Mouse (Mus musculus): ENCODE measurements around the gene Piezo1. TPM values are rescaled to one million over a fixed set of nuclear protein-coding genes. Genes with fewer than 3 reads are reported as not detected.
A peak's percentile ranks its signal among the peaks of the same experiment; 100 is the strongest.

Piezo1 gene
- polyA plus RNA-seq, 1 experiment from 2014 or later = 6.4 TPM

DNA sequence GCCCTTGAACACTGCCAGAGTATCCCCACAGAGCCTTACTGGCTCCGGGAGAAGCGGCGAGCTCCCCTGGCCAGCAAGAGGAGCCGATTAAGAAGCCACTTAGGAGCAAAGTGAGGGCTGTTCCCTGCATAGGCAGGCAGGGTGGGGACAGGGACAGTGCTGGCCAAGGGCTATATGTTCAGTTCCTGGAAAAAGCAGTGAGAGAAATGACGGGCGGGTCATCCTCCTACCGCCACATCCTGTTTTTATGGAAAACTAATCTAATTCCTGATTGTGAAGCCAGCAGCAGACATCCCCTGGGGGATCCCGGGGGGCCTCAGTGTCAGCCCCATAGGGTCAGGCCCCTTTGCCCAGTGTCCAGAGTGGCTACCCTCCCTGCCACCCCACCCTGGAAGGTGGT lies 19.8 kb downstream of the Piezo1 start:
- Histone ChIP-seq H3K4me1 (peaks cover 6% of the 10 kb centered on the region; the same call in 1 of the 2 replicates), H3K4me2 (replicated peaks) (no peak overlapping the region), H3K36me3 (no peaks in the 10 kb centered on the region), H3K27me3 (replicated peaks) (no peaks in the 10 kb centered on the region), H3K4me3 (no peak overlapping the region), H3K27ac (no peak overlapping the region), H3K9me3 (no peaks in the 10 kb centered on the region), H3K9ac (no peak overlapping the region)
- no peak for ATAC-seq (ENCODE audit: low FRiP score, low read depth)
- WGBS = 88% methylated on average over 8 of the region's 8 CpGs

DNA sequence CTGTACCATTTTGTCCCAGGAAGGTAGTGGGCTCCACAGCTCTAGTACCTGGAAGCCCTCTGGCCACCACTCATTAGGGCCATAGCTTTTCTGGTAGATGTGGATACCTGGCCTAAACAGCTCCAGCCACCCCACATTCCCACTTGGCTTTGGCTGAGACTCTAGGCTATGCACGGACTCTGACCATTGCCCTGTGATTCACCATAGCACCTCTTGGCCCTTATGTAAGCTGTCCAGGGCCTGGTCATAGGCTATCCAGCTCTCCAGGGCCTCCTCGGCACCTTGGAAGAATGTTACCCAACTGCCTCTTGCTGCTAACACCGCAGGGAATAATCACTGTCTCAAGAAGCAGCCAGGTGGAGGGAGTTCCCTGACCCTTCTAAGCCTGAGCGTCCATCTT lies 22.0 kb downstream of the Piezo1 start:
- H3K36me3 ChIP-seq = no peaks in the 10 kb centered on the region
- WGBS = 91% methylated on average over 4 of the region's 4 CpGs
- ATAC-seq (ENCODE audit: low FRiP score, low read depth) = no peak
- H3K4me1 ChIP-seq = peaks cover 24% of the 10 kb centered on the region
- H3K9ac ChIP-seq = no peak overlapping the region
- H3K27ac ChIP-seq = no peak overlapping the region
- H3K9me3 ChIP-seq = no peaks in the 10 kb centered on the region
- H3K4me2 ChIP-seq (replicated peaks) = no peak overlapping the region
- no peaks in the 10 kb centered on the region for H3K27me3 ChIP-seq (replicated peaks)
- H3K4me3 ChIP-seq = no peak overlapping the region

DNA sequence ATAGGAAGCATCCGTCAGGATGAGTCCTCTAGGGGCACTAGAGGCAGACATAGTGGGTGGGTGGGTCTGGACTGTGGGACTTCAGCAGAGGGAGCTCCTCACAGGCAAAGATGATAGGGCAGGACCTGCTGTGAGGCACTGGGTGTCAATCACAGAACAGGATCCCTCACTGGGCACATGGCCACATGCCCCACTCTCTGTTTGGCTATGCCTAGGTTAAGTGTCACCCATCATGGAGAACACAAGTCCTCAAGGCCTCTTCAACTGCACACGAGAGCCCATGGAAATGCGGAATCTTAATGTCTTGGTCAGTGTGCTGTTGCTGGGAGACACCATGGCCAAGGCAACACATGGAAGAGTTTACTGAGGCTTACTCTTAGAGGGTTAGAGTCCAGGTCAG lies 23.2 kb downstream of the Piezo1 start:
- Histone ChIP-seq H3K27ac (no peak overlapping the region), H3K9me3 (no peaks in the 10 kb centered on the region), H3K4me3 (no peak overlapping the region), H3K4me1 (peaks cover 36% of the 10 kb centered on the region), H3K36me3 (no peaks in the 10 kb centered on the region), H3K9ac (no peak overlapping the region), H3K27me3 (replicated peaks) (no peaks in the 10 kb centered on the region), H3K4me2 (replicated peaks) (no peak overlapping the region)
- ATAC-seq (ENCODE audit: low FRiP score, low read depth) = no peak
- 93% methylated on average over 3 of the region's 3 CpGs for WGBS

DNA sequence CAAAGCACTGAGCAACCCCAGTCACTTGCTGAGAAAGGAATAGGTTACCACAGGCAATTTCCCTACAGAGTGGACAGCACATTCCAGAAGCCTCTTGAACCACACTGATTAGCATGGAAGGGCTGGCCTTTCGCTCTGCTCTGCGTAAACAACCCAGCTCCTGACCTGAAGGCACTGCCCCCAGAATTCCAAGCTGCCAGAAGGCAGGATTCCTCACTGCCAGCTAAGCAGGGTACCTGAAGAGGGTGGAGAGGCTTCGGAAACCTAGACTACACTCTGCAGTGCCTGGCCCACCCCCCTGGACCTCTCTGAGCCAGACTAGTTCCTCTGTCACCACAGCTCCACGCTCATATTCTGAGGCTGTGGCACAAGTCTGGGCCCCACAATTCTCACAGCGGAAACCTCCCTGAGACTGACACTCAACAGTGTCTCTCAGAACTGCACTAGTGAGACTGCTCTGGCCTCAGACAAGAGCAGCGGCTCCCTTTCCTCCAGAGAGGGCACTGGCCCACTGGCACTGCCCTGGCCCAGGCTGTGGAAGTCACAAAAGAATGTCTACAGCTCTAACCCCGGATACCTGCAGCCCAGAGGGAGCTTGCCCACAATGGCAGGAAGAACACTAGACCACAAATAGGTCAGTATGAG lies 24.5 kb downstream of the Piezo1 start:
- no peaks in the 10 kb centered on the region for H3K9me3 ChIP-seq
- no peak overlapping the region for H3K4me2 ChIP-seq (replicated peaks)
- H3K4me1 ChIP-seq = peaks cover 39% of the 10 kb centered on the region
- H3K36me3 ChIP-seq = no peaks in the 10 kb centered on the region
- ATAC-seq (ENCODE audit: low FRiP score, low read depth) = no peak
- H3K9ac ChIP-seq = no peak overlapping the region
- H3K27ac ChIP-seq = no peak overlapping the region
- no peak overlapping the region for H3K4me3 ChIP-seq
- no peaks in the 10 kb centered on the region for H3K27me3 ChIP-seq (replicated peaks)
- WGBS = 75% methylated on average over 7 of the region's 7 CpGs

DNA sequence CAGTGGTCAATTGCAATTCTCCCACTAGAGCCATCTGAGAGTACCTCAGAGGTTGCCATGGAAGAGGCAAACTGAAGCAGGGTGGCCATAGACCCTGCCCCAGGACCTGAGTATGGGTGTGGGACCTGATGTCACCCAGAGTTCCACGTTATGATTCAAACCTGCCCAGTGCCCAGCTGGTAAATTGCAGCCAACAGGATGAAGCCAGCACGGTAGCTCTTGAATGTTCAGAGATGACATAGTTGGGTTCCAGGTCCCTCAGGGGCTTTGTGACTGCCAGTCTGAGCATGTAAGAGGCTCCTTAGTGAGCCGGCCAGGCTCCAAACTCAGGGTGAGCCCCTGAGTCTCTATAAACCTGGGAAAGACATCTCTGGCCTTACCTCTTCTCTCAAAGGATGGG lies 25.0 kb downstream of the Piezo1 start:
- Histone ChIP-seq H3K4me3 (no peak overlapping the region), H3K27me3 (replicated peaks) (no peaks in the 10 kb centered on the region), H3K4me1 (peaks cover 39% of the 10 kb centered on the region), H3K9ac (no peak overlapping the region), H3K27ac (no peak overlapping the region), H3K9me3 (no peaks in the 10 kb centered on the region), H3K36me3 (no peaks in the 10 kb centered on the region), H3K4me2 (replicated peaks) (no peak overlapping the region)
- no peak for ATAC-seq (ENCODE audit: low FRiP score, low read depth)
- 80% methylated on average over 3 of the region's 3 CpGs for WGBS

DNA sequence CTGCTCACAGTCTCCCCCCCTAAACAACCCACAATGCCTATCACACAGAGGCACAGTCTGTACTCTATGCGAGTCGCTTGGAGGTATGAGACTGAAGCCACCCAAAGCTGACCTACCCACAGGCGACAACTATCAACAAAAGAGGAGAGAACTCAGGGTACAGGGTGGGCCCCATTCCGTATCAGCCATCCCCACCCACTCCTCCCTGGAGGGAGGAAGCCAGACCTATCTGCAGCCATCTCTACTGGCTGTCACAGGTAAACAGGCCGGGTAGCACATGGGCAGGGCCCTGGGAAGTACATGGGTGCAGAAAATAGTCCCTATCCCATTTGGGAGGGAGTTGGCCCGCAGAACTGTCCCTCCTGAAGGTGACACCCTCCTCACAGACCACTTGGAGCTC lies 26.1 kb downstream of the Piezo1 start:
- H3K9ac ChIP-seq = no peak overlapping the region
- no peak overlapping the region for H3K4me2 ChIP-seq (replicated peaks)
- no peaks in the 10 kb centered on the region for H3K27me3 ChIP-seq (replicated peaks)
- no peak for ATAC-seq (ENCODE audit: low FRiP score, low read depth)
- H3K9me3 ChIP-seq = no peaks in the 10 kb centered on the region
- peaks cover 39% of the 10 kb centered on the region for H3K4me1 ChIP-seq
- no peaks in the 10 kb centered on the region for H3K36me3 ChIP-seq
- no peak overlapping the region for H3K4me3 ChIP-seq
- H3K27ac ChIP-seq = no peak overlapping the region
- 82% methylated on average over 6 of the region's 6 CpGs for WGBS

DNA sequence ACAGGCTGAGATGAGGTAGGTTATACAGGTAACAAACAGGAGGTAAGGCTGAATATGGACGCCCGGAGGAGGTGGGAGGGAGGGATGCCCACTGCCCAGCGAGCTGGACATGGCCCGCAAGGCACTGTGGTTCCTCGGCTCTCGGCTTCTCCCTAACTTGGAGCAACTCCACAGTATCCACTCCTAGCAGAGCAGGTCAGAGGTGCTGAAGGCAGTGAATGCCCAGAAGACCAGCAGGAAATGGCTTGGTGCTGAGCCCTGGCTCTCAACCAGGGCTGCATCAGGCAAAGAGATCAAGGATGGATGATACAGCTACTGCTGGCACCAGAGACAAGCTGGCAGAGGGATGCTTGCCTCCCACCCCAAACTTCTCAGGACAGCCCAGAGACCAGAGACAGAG lies 26.6 kb downstream of the Piezo1 start:
- no peak for ATAC-seq (ENCODE audit: low FRiP score, low read depth)
- Histone ChIP-seq H3K36me3 (no peaks in the 10 kb centered on the region), H3K27me3 (replicated peaks) (no peaks in the 10 kb centered on the region), H3K4me3 (no peak overlapping the region), H3K9ac (no peak overlapping the region), H3K9me3 (no peaks in the 10 kb centered on the region), H3K4me2 (replicated peaks) (peak overlapping the region; percentile 46), H3K4me1 (peaks cover 39% of the 10 kb centered on the region), H3K27ac (no peak overlapping the region)
- WGBS = 81% methylated on average over 6 of the region's 6 CpGs

DNA sequence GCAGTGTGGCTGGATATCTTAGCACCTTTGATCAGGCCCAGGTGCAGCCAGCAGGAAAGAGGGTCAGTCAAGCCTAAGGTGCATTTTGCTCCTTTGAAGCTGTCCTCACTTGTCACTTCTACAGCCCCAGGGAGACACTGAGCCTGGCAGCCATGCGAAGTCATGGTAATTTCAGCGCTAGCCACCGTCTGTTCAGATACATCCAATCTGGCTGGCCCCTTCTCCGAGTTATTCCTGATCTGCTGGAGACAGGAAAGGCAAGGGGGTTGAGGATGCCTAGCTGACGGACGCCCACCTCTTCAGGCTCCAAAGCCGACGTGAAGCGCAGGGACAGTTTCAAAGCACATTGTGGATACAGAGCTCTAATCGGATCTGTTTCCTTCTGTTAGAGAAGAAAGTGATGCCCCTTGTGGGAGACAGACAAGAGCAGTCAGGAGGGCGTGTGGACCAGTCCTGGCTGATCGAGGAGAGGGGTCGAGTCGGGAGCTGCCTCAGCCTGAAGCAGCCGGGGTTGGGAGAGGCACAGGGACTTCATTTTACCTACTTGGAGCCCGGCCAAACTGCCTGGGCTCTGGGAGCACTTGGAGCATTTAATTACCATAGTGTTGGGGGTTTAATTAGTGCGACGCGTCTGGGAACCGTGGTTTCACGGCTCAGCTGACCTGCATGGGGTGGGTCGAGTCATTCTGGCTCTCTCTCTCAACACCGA lies 27.3 kb downstream of the Piezo1 start:
- Histone ChIP-seq H3K4me1 (peaks cover 39% of the 10 kb centered on the region), H3K9me3 (no peaks in the 10 kb centered on the region), H3K27me3 (replicated peaks) (no peaks in the 10 kb centered on the region), H3K36me3 (no peaks in the 10 kb centered on the region), H3K9ac (no peak overlapping the region), H3K4me2 (replicated peaks) (peak overlapping the region; percentile 46), H3K4me3 (no peak overlapping the region), H3K27ac (peak overlapping the region; percentile 50; the same call in 1 of the 2 replicates)
- WGBS = 17% methylated on average over 23 of the region's 23 CpGs
- ATAC-seq (ENCODE audit: low FRiP score, low read depth) = peak; percentile 66

DNA sequence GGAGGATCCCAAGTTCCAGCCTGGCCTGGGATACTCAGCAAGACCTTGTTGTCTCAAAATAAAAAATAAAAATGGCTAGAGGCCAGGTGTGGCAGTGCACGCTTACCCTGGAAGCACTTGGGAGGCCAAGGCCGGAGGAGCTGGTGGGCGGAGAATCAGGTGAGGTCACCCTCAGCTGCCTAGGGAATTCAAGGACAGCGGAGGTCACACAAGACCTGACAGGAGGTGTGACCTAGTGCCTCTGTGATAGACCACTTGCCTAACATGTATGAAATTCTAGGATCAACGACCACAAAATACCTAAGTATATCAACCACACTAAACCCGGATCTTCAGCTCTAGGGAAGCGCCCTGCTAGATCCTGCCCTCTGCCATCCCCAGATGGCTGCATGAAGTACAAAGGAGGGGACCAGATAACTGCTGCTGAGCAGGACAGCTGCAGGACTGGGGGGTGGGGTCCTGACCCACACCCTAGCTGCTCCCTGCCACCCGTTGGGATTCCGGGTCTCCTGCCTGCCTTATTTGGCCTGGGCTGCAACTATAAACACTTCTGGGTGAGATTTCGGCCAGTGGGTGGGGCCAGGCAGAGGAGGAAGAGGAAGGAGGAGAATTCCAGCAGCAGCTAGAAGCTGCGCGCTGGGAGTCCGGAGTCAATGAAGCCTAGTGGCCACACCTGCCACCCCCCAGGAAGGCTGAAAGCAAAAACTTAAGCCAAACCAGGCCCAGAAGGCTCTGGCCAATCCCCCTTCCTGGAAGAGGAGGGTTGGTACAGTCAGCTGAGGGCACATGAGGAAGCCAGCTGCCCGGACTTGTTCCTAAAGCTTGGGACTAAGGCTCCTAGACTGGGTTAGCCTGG lies 28.1 kb downstream of the Piezo1 start:
- Histone ChIP-seq H3K9me3 (no peaks in the 10 kb centered on the region), H3K4me2 (replicated peaks) (peak overlapping the region; percentile 46), H3K36me3 (no peaks in the 10 kb centered on the region), H3K4me3 (no peak overlapping the region), H3K27ac (peak overlapping the region; percentile 50; the same call in 1 of the 2 replicates), H3K9ac (0 out of 2 replicates have a peak overlapping the region, but pooled peaks have one; percentile 9), H3K27me3 (replicated peaks) (no peaks in the 10 kb centered on the region), H3K4me1 (peaks cover 41% of the 10 kb centered on the region)
- no peak for ATAC-seq (ENCODE audit: low FRiP score, low read depth)
- WGBS = 56% methylated on average over 14 of the region's 14 CpGs

DNA sequence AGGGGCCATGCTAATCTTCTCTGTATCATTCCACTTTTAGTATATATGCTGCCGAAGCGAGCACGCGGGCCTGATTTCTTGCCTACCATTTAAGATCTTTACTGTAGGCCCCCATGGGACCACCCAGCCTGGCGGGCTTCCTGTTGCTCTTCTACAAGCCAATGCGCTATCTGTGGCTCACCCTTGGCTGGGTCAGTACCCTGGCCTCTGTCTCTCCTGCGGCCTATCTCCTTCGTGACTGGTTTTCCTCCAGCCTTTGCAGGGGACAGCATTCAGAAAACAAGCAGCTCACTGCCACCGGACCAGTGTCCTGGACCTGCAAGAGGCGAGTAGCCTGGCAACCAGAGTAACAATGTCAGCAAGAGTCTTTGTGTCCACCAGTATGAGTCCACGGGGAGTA lies 30.5 kb downstream of the Piezo1 start:
- no peak overlapping the region for H3K4me3 ChIP-seq
- H3K9me3 ChIP-seq = no peaks in the 10 kb centered on the region
- H3K27ac ChIP-seq = no peak overlapping the region
- no peaks in the 10 kb centered on the region for H3K36me3 ChIP-seq
- no peak for ATAC-seq (ENCODE audit: low FRiP score, low read depth)
- H3K9ac ChIP-seq = no peak overlapping the region
- 80% methylated on average over 11 of the region's 11 CpGs for WGBS
- H3K4me1 ChIP-seq = peaks cover 41% of the 10 kb centered on the region
- no peak overlapping the region for H3K4me2 ChIP-seq (replicated peaks)
- H3K27me3 ChIP-seq (replicated peaks) = no peaks in the 10 kb centered on the region

DNA sequence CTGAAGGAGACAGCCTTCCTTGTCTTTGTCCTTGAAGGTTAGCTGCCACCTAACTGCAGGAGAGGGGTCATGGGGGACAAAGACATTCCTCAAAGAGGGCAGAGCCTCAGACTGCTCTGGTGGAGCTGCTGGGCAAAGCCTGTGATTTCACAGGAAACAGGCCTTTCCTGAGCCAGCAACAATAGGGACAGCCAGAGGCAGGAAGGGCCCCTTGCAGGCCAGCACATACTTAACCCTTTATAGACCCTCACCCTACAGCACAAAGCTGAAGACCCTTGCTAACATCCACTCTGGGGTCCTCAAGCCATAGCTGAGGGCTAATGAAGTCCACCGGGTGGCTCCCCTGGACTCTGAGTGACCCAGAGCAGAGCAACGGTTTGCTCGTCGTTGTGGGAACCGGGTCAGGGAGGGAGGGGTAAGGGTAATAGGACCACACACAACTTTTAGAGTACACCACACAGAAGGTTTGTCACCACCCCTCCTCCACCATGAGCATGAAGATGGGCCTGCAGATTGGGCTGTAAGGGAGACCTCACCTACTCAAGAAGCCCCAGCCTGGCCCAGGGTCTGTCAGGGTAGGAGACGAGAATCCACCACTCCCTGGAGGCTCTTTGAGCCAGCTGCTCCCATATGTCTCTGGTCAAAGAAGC lies 33.5 kb downstream of the Piezo1 start:
- H3K36me3 ChIP-seq = no peaks in the 10 kb centered on the region
- H3K27ac ChIP-seq = no peak overlapping the region
- no peak overlapping the region for H3K4me3 ChIP-seq
- H3K9me3 ChIP-seq = no peaks in the 10 kb centered on the region
- WGBS = 14% methylated on average over 6 of the region's 6 CpGs
- H3K27me3 ChIP-seq (replicated peaks) = no peaks in the 10 kb centered on the region
- H3K4me1 ChIP-seq = peaks cover 14% of the 10 kb centered on the region
- ATAC-seq (ENCODE audit: low FRiP score, low read depth) = no peak
- H3K9ac ChIP-seq = no peak overlapping the region; the same call in 1 of the 2 replicates
- H3K4me2 ChIP-seq (replicated peaks) = no peak overlapping the region

DNA sequence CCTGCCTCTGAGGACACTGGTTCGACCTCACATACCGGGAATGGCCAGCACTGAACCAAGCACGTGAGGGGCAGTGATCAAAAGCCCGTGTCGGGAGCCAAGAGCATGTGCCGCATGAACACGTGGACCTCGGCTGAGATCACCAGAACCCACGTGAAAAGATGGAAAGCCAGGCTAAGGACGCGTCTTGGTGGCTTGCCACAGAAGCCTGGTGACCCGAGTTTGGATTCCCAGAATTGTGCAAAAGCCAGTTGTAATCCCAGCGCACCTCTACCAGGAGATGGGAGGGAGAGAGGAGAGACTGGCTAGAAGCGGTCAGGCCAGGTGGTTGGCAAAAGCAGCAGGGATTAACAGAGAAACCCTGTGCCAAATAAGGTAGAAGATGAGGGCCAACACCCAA lies 35.4 kb downstream of the Piezo1 start:
- Histone ChIP-seq H3K9me3 (no peaks in the 10 kb centered on the region), H3K4me2 (replicated peaks) (no peak overlapping the region), H3K4me1 (peaks cover 14% of the 10 kb centered on the region), H3K9ac (no peak overlapping the region), H3K27ac (no peak overlapping the region), H3K27me3 (replicated peaks) (no peaks in the 10 kb centered on the region), H3K36me3 (no peaks in the 10 kb centered on the region), H3K4me3 (no peak overlapping the region)
- WGBS = 94% methylated on average over 14 of the region's 14 CpGs
- ATAC-seq (ENCODE audit: low FRiP score, low read depth) = no peak
